Comparison of ENCODE assay signal across 13 mouse cellular contexts in genomic region chr11:6629655-6630054, GRCm38 (mm10). TPM values are rescaled to one million over a fixed set of nuclear protein-coding genes. Genes with fewer than 3 reads are reported as not detected.
DNase-seq lines count a peak whose midpoint lies in the region; ATAC-seq and TF ChIP-seq lines count a peak whose summit lies in the region.
"Had no signal": no experiment of that assay in that cellular context is flagged by ENCODE, and none has a peak within 500 bp of the region (broad histone marks: within the 10 kb centered on the region; RNA-seq: fewer than 3 reads in every experiment).

No protein-coding gene starts in this region.

- TF ChIP-seq CTCF in gastrocnemius, adult 2 months (IDR thresholded peaks at IDR 0.05): peak; percentile 67

- no peaks in the 10 kb centered on the region for H3K27me3 ChIP-seq in forebrain, embryonic 11.5 days (ENCODE audit: control insufficient read depth, insufficient read depth, low read length)
- H3K27me3 ChIP-seq: midbrain, embryonic 12.5 days; stomach, embryonic 15.5 days had no signal

- no peak overlapping the region for H3K9ac ChIP-seq in forebrain, embryonic 11.5 days (ENCODE audit: low read length)
- H3K9ac ChIP-seq: midbrain, embryonic 12.5 days; stomach, embryonic 15.5 days had no signal

- H3K4me3 ChIP-seq in gastrocnemius, adult 2 months: no peak overlapping the region
- H3K4me3 ChIP-seq in forebrain, embryonic 11.5 days (ENCODE audit: low read depth, low read length): no peak overlapping the region
- H3K4me3 ChIP-seq: midbrain, embryonic 12.5 days; stomach, embryonic 15.5 days had no signal

- H3K9me3 ChIP-seq in forebrain, embryonic 11.5 days (ENCODE audit: control insufficient read depth, low read length): no peaks in the 10 kb centered on the region
- H3K9me3 ChIP-seq: midbrain, embryonic 12.5 days; stomach, embryonic 15.5 days had no signal

- no peak overlapping the region for H3K27ac ChIP-seq in gastrocnemius, adult 2 months
- H3K27ac ChIP-seq in forebrain, embryonic 11.5 days (ENCODE audit: low read depth, low read length): no peak overlapping the region
- H3K27ac ChIP-seq: midbrain, embryonic 12.5 days; stomach, embryonic 15.5 days had no signal

- peaks cover 4% of the 10 kb centered on the region for H3K4me1 ChIP-seq in forebrain, embryonic 11.5 days (replicated peaks; ENCODE audit: control insufficient read depth, insufficient read depth, low read length)

- H3K36me3 ChIP-seq in forebrain, embryonic 11.5 days (ENCODE audit: control insufficient read depth, insufficient read depth, low read length): no peaks in the 10 kb centered on the region
- H3K36me3 ChIP-seq: midbrain, embryonic 12.5 days; stomach, embryonic 15.5 days had no signal

- intact Hi-C loops in gastrocnemius, adult 2 months (cut with DNase I): loop anchor here (2.0 to 5.0 kb wide), 3 partner anchors 82 to 262 kb away; partner anchors contain the start of gene Ccm2

- no peak overlapping the region for H3K4me2 ChIP-seq in forebrain, embryonic 11.5 days (ENCODE audit: low read depth, low read length, severe bottlenecking)
- H3K4me2 ChIP-seq: midbrain, embryonic 12.5 days; stomach, embryonic 15.5 days had no signal

- no peak for ATAC-seq in forebrain, embryonic 11.5 days (replicated peaks; ENCODE audit: low FRiP score)

- DNase-seq in gastrocnemius, adult 2 months: no peak
- DNase-seq in gastrocnemius, adult 18-20 months (ENCODE audit: low spot score): no peak
- DNase-seq in A20 (ENCODE audit: low read depth, low spot score): peak; percentile 68
- peak; percentile 57 for DNase-seq in ZHBTc4 (ENCODE audit: low read depth, low spot score)
- peak; percentile 20 for DNase-seq in lung, postnatal 25 days (ENCODE audit: low spot score)
- DNase-seq in right cerebral cortex, postnatal 25 days: no peak
- no peak for DNase-seq in urinary bladder, adult 2 months (ENCODE audit: low spot score)
- no peak for DNase-seq in forebrain, embryonic 11.5 days (ENCODE audit: low spot score)
- DNase-seq: adrenal gland, adult 2 months; gastrocnemius, postnatal 14 days had no signal

RNA-seq across cellular contexts. Expression of gene Tbrg4, which starts 3.8 kb away (rescaled TPM):
- 10 to 100 TPM; 57.3 to 79.3 TPM for total RNA-seq in gastrocnemius, adult 2 months (2021)
- total RNA-seq in gastrocnemius, adult 18-20 months (2021): 10 to 100 TPM; 62.9 to 64.4 TPM
- 41.5 and 50.3 TPM in 2 replicates for polyA plus RNA-seq in urinary bladder, adult 2 months (2012; rRNA removed)
- polyA plus RNA-seq in forebrain, embryonic 11.5 days (2014; fragmentation: Nextera tagmentation; extraction: Ambion mirVana): 53.0 TPM in 2 replicates

RNA-seq across cellular contexts. Expression of gene Wap, which starts 8.8 kb away (rescaled TPM):
- not detected for total RNA-seq in gastrocnemius, adult 2 months (2021)
- not detected for total RNA-seq in gastrocnemius, adult 18-20 months (2021)
- not detected in 2 replicates for polyA plus RNA-seq in urinary bladder, adult 2 months (2012; rRNA removed)
- polyA plus RNA-seq in forebrain, embryonic 11.5 days (2014; fragmentation: Nextera tagmentation; extraction: Ambion mirVana): not detected in 2 replicates
- total RNA-seq: adrenal gland, adult 2 months; gastrocnemius, postnatal 14 days had no signal
- polyA plus RNA-seq: adrenal gland, adult 2 months; large intestine, adult 2 months; midbrain, embryonic 12.5 days; stomach, embryonic 15.5 days had no signal

RNA-seq across cellular contexts. Expression of gene Nacad, which starts 23.8 kb away (rescaled TPM):
- under 1 TPM; 0.28 to 0.38 TPM for total RNA-seq in gastrocnemius, adult 2 months (2021)
- total RNA-seq in gastrocnemius, adult 18-20 months (2021): under 1 TPM; 0.74 to 0.87 TPM
- 19.1 and 24.0 TPM in 2 replicates for polyA plus RNA-seq in urinary bladder, adult 2 months (2012; rRNA removed)
- 28.4 and 29.3 TPM in 2 replicates for polyA plus RNA-seq in forebrain, embryonic 11.5 days (2014; fragmentation: Nextera tagmentation; extraction: Ambion mirVana)

RNA-seq across cellular contexts. Expression of gene Ramp3, which starts 28.7 kb away (rescaled TPM):
- 1 to 10 TPM in 1 of 2 experiments, under 1 TPM in 1; 0.46 to 1.2 TPM for total RNA-seq in gastrocnemius, adult 2 months (2021)
- total RNA-seq in gastrocnemius, adult 18-20 months (2021): 1 to 10 TPM in 1 of 2 experiments, under 1 TPM in 1; 0.48 to 1.1 TPM
- polyA plus RNA-seq in urinary bladder, adult 2 months (2012; rRNA removed): 2.3 and 2.5 TPM in 2 replicates
- 3.5 and 3.9 TPM in 2 replicates for polyA plus RNA-seq in forebrain, embryonic 11.5 days (2014; fragmentation: Nextera tagmentation; extraction: Ambion mirVana)

Comparison
In these comparisons a context has a peak if more than half of its experiments do, and no peak if none do; other contexts are left out.
1. DNase-seq: peak in A20 (single experiment), ZHBTc4 (single experiment) and lung, postnatal 25 days (single experiment); none in gastrocnemius, adult 2 months (single experiment), gastrocnemius, adult 18-20 months (single experiment), right cerebral cortex, postnatal 25 days (single experiment), urinary bladder, adult 2 months (single experiment) and forebrain, embryonic 11.5 days (single experiment).